Mouse (Mus musculus): Measurements from ENCODE around the gene Irf7.

Irf7 gene

GRCm38 (mm10) chr7:141219558-141220099, 46.7 kb downstream of the Irf7 start:
- no peak for DNase-seq

- DNase-seq: no peak
Observed at GRCm38 (mm10) chr7:141218557-141219133, 47.6 kb downstream of the Irf7 start.

- no peak for DNase-seq
Observed at GRCm38 (mm10) chr7:141218141-141218540, 48.1 kb downstream of the Irf7 start.

GRCm38 (mm10) chr7:141217343-141218013, 48.8 kb downstream of the Irf7 start:
- DNase-seq: no peak

GRCm38 (mm10) chr7:141216894-141217293, 49.4 kb downstream of the Irf7 start:
- no peak for DNase-seq

GRCm38 (mm10) chr7:141215880-141216733, 50.2 kb downstream of the Irf7 start:
- no peak for DNase-seq

DNA sequence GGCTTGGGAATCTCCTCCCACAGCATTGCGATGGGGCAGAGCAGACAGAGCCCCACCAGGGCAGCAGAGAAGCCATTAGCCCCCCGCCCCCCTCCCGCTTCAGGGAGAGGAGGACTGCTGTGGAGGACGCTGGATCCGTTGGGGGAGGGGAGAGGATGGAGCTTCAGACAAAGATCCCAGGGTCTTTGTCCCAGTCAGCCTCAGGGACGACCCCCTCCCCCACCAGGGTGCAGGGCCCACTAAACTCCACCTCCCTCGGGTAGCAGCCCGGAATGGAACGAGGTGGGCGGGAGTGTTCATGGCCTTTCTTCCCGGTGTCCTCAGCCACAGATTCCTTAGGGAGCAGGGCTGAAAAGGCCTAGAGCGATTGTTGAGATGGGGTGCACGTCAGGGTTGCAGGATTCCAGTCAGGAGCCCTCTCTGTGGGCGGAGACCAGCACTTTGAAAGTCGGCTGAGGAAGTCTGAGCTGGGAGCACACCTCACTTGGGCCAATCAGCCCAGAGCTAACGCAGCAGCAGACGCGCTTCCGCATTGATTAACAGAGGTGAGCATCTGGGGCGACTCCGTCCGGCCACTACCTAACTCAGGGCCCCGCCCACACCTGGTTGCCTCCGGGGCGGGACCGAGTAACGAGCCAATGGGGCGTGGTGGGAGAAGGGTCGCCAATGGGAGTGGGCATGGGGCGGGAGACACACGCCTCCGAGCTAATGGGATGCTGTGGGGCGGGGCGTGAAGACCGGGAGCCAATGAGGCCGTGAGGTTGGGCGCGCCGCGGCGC, 51.0 kb downstream of the Irf7 start, which contains the start of gene Rassf7:
Gene Rassf7 (plus strand): TSS at position 760 of the 779 bp plus-strand sequence.
- peak; percentile 82 for DNase-seq

GRCm38 (mm10) chr7:141214310-141214709, 52.0 kb downstream of the Irf7 start:
- no peak for DNase-seq

DNA sequence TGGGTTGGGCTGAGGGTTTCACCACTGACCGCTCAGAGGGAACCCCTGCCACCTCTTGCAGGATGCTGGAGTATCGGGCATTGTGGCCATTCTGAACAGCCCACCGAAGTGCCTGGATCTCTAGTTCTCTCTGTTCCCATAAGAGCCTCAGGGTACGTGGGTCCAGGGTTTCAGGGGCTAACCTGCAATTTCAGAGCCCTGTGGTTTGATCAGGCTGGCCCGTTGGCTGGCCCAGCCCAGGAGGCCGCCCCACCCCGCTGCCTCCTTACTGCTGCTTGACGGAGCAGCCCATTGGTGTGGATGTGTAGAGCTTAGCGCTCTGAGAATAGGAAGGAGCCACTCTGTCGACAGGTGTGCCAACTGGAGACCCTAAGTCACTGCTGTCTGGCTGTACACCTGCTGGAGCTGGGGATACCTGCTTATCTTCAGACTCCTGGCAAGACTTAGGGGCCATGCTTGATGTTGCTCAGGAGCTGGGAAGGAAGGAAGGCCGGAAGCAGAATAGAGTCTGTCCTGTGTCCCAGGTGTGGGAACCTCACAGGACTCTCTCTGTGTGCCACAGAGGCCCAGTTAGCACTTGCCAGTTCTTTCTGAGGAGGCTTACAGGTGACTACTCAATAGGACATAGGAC, 52.6 kb downstream of the Irf7 start, which contains the start of gene Lmntd2:
Gene Lmntd2 (minus strand): TSS at position 476 of the 631 bp plus-strand sequence.
- no peak for DNase-seq

DNA sequence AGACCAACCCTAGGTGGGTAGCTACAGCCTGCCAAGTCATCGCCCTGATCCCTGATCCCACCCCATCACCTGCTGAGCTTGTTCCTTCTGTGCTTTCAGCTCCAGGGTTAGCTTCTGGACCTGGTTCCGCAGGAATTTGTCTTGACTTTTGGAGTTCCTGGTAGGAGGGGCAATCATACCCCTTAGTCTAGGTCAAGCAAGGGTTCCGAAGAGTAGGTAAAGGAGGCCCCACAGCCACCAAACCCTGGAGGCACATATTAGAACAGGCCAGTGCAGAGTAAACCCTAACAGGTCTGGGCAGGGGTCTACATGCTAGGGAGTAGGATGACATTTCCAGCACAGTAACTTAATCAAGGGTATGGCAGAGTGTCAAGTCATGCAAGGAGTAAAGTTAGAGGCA, 53.1 kb downstream of the Irf7 start:
- no peak for DNase-seq
